Mouse (Mus musculus): Measurements from ENCODE around the gene Klhl22.

The Klhl22 gene

GRCm38 (mm10) chr16:17757756-17758155, 1.7 kb upstream of the Klhl22 start:
- DNase-seq (ENCODE audit: low spot score in 2 of 2): no peak

GRCm38 (mm10) chr16:17758902-17759301, 516 bp upstream of the Klhl22 start:
- no peak for DNase-seq (ENCODE audit: low spot score in 2 of 2)

GRCm38 (mm10) chr16:17759813-17760321, 449 bp downstream of the Klhl22 start:
- DNase-seq (ENCODE audit: low spot score in 2 of 2): peak; percentile 30 to 49

- no peak for DNase-seq (ENCODE audit: low spot score in 2 of 2)
These were observed 1.2 kb downstream of the Klhl22 start for GRCm38 (mm10) chr16:17760657-17761056.

GRCm38 (mm10) chr16:17761074-17761473, 1.7 kb downstream of the Klhl22 start:
- no peak for DNase-seq (ENCODE audit: low spot score in 2 of 2)

- DNase-seq (ENCODE audit: low spot score in 2 of 2): no peak
These were observed 4.7 kb downstream of the Klhl22 start for GRCm38 (mm10) chr16:17764108-17764511.

- DNase-seq (ENCODE audit: low spot score in 2 of 2): no peak
These were observed 9.4 kb downstream of the Klhl22 start for GRCm38 (mm10) chr16:17768834-17769233.

GRCm38 (mm10) chr16:17771117-17771865, 11.9 kb downstream of the Klhl22 start:
- no peak for DNase-seq (ENCODE audit: low spot score in 2 of 2)

GRCm38 (mm10) chr16:17776828-17777227, 17.4 kb downstream of the Klhl22 start:
- DNase-seq (ENCODE audit: low spot score in 2 of 2): no peak

- no peak for DNase-seq (ENCODE audit: low spot score in 2 of 2)
These were observed 18.8 kb downstream of the Klhl22 start for GRCm38 (mm10) chr16:17778223-17778622.

- no peak for DNase-seq (ENCODE audit: low spot score in 2 of 2)
These were observed 20.3 kb downstream of the Klhl22 start for GRCm38 (mm10) chr16:17779692-17780091.

- no peak for DNase-seq (ENCODE audit: low spot score in 2 of 2)
These were observed 25.9 kb downstream of the Klhl22 start for GRCm38 (mm10) chr16:17785337-17785736.

- DNase-seq (ENCODE audit: low spot score in 2 of 2): no peak
These were observed 33.3 kb downstream of the Klhl22 start for GRCm38 (mm10) chr16:17792728-17793127.

GRCm38 (mm10) chr16:17794047-17794446, 34.6 kb downstream of the Klhl22 start:
- no peak for DNase-seq (ENCODE audit: low spot score in 2 of 2)

- no peak for DNase-seq (ENCODE audit: low spot score in 2 of 2)
These were observed 36.2 kb downstream of the Klhl22 start for GRCm38 (mm10) chr16:17795643-17796042.

- DNase-seq (ENCODE audit: low spot score in 2 of 2): no peak
These were observed 37.1 kb downstream of the Klhl22 start for GRCm38 (mm10) chr16:17796519-17796918.

- peak in 1 of 2 experiments; percentile 29 for DNase-seq (ENCODE audit: low spot score in 2 of 2)
These were observed 37.8 kb downstream of the Klhl22 start, which contains the start of gene Scarf2 for GRCm38 (mm10) chr16:17796971-17797811. Gene Scarf2, plus strand, starts transcription at chr16:17797282.

- DNase-seq (ENCODE audit: low spot score in 2 of 2): peak in 1 of 2 experiments; percentile 33
These were observed 38.4 kb downstream of the Klhl22 start for GRCm38 (mm10) chr16:17797812-17798311.

- DNase-seq (ENCODE audit: low spot score in 2 of 2): peak in 1 of 2 experiments; percentile 48
These were observed 39.1 kb downstream of the Klhl22 start for GRCm38 (mm10) chr16:17798321-17799180.

- DNase-seq (ENCODE audit: low spot score in 2 of 2): no peak
These were observed 40.2 kb downstream of the Klhl22 start for GRCm38 (mm10) chr16:17799584-17799983.

- no peak for DNase-seq (ENCODE audit: low spot score in 2 of 2)
These were observed 42.5 kb downstream of the Klhl22 start for GRCm38 (mm10) chr16:17801777-17802455.
